Mouse (Mus musculus): ENCODE results near the gene Khdc3.

DNA sequence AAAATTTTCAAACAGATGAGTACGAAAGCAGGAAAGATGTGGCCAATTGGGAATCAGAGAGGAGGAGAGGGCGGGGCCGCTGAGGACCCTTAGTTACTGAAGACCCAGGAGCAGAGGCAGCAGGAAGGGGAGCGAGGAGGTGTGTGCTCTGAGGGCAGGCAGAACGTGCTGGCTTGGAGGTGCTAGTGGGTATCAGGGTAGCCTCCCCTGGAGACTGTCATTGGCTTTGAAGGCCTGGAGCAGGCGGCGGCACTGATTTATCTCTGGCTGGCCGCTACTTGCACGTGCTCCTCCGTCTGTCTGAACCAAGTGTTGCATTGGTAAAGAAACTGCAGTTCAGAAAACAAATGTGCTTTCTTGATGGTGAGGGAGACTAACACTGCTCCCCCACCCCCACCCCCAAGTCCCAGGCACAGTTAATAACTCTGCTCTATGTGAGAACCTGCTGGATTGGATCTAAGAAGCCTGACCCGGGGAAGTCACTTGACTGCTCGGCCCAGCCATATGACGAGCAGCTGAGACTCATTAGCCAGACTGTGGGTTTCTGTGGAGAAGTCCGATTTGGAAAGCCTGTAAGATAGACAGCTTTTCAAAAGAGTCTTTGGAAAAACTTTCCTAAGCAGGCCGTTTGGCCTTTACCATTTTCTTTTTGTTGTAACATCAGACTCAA, 37.9 kb upstream of the Khdc3 start:
- TF ChIP-seq EP300 (IDR thresholded peaks at IDR 0.05) = no peak
- no peak for TF ChIP-seq CTCF (IDR thresholded peaks at IDR 0.05)
